Mouse (Mus musculus): ENCODE results near the gene Gja10.

Gene Gja10

GRCm38 (mm10) chr4:32602660-32603059 is at the start of gene Gja10:
Gene Gja10, minus strand, starts transcription at chr4:32602760.
- in situ Hi-C loops (cut with MboI), result no loop called here

- in situ Hi-C loops (cut with MboI), result no loop called here
Observed at GRCm38 (mm10) chr4:32651669-32652068, 49.1 kb upstream of the Gja10 start.

GRCm38 (mm10) chr4:32621637-32622036 is 19.1 kb upstream of the Gja10 start:
- in situ Hi-C loops (cut with MboI), result no loop called here

- in situ Hi-C loops (cut with MboI), result no loop called here
Observed at GRCm38 (mm10) chr4:32615034-32615881, 12.7 kb upstream of the Gja10 start, which contains the start of gene Casp8ap2. Gene Casp8ap2, plus strand, starts transcription at chr4:32615451.

GRCm38 (mm10) chr4:32601135-32601534 is 1.4 kb downstream of the Gja10 start:
- in situ Hi-C loops (cut with MboI), result no loop called here

- in situ Hi-C loops (cut with MboI), result no loop called here
Observed at GRCm38 (mm10) chr4:32588237-32588636, 14.3 kb downstream of the Gja10 start.

GRCm38 (mm10) chr4:32587543-32587942 is 15.0 kb downstream of the Gja10 start:
- in situ Hi-C loops (cut with MboI), result no loop called here

- in situ Hi-C loops (cut with MboI), result no loop called here
Observed at GRCm38 (mm10) chr4:32586596-32586995, 16.0 kb downstream of the Gja10 start.

GRCm38 (mm10) chr4:32584181-32584580 is 18.4 kb downstream of the Gja10 start:
- in situ Hi-C loops (cut with MboI), result no loop called here

GRCm38 (mm10) chr4:32579850-32580249 is 22.7 kb downstream of the Gja10 start:
- in situ Hi-C loops (cut with MboI), result no loop called here

- in situ Hi-C loops (cut with MboI), result no loop called here
Observed at GRCm38 (mm10) chr4:32575165-32575564, 27.4 kb downstream of the Gja10 start.

GRCm38 (mm10) chr4:32574604-32575003 is 28.0 kb downstream of the Gja10 start:
- in situ Hi-C loops (cut with MboI), result no loop called here

- in situ Hi-C loops (cut with MboI), result no loop called here
Observed at GRCm38 (mm10) chr4:32573586-32573985, 29.0 kb downstream of the Gja10 start.

GRCm38 (mm10) chr4:32572118-32572517 is 30.4 kb downstream of the Gja10 start:
- in situ Hi-C loops (cut with MboI), result no loop called here

GRCm38 (mm10) chr4:32571441-32571840 is 31.1 kb downstream of the Gja10 start:
- in situ Hi-C loops (cut with MboI), result no loop called here

GRCm38 (mm10) chr4:32570939-32571317 is 31.6 kb downstream of the Gja10 start:
- in situ Hi-C loops (cut with MboI), result no loop called here

- in situ Hi-C loops (cut with MboI), result loop anchor here (10.0 kb wide), 1 partner anchor 515 kb away; no protein-coding TSS in a partner anchor
Observed at GRCm38 (mm10) chr4:32569995-32570938, 32.3 kb downstream of the Gja10 start.

- in situ Hi-C loops (cut with MboI), result loop anchor here (10.0 kb wide), 1 partner anchor 514 kb away; no protein-coding TSS in a partner anchor
Observed at GRCm38 (mm10) chr4:32569054-32569453, 33.5 kb downstream of the Gja10 start.

- in situ Hi-C loops (cut with MboI), result loop anchor here (10.0 kb wide), 1 partner anchor 510 kb away; no protein-coding TSS in a partner anchor
Observed at GRCm38 (mm10) chr4:32564918-32565317, 37.6 kb downstream of the Gja10 start.

GRCm38 (mm10) chr4:32564416-32564815 is 38.1 kb downstream of the Gja10 start:
- in situ Hi-C loops (cut with MboI), result loop anchor here (10.0 kb wide), 1 partner anchor 510 kb away; no protein-coding TSS in a partner anchor

GRCm38 (mm10) chr4:32562319-32563115 is 40.0 kb downstream of the Gja10 start:
- in situ Hi-C loops (cut with MboI), result loop anchor here (10.0 kb wide), 1 partner anchor 508 kb away; no protein-coding TSS in a partner anchor
